Mouse (Mus musculus) liver (tissue): ENCODE data around the gene Ssr4.
"Not testable (repeated sequence)": the region's sequence is repeated elsewhere in the genome, so short reads cannot be mapped to it uniquely, and the experiment has no call there.

Source experiments
- DNase-seq: peaks from one replicate; pipeline ENCODE4 v3.0.0-alpha.2; 2020; ENCODE audit warnings: mixed read lengths

Gene Ssr4

GRCm38 (mm10) chrX:73786364-73787224 lies at the start of gene Ssr4, which contains the start of gene Idh3g:
TSS of gene Ssr4 (plus strand) at chrX:73787028.
TSS of gene Idh3g (minus strand) at chrX:73786897.
- DNase-seq: peak; percentile 90

GRCm38 (mm10) chrX:73738155-73738554 lies 48.7 kb upstream of the Ssr4 start:
- no peak for DNase-seq

- DNase-seq: no peak
Measured at GRCm38 (mm10) chrX:73739151-73739550, 47.7 kb upstream of the Ssr4 start.

GRCm38 (mm10) chrX:73739841-73740240 lies 47.0 kb upstream of the Ssr4 start:
- DNase-seq: not testable (repeated sequence)

- DNase-seq: no peak
Measured at GRCm38 (mm10) chrX:73744774-73745481, 41.9 kb upstream of the Ssr4 start.

- DNase-seq: no peak
Measured at GRCm38 (mm10) chrX:73748977-73749376, 37.9 kb upstream of the Ssr4 start.

- no peak for DNase-seq
Measured at GRCm38 (mm10) chrX:73756334-73757140, 30.3 kb upstream of the Ssr4 start, which contains the start of gene Plxnb3. TSS of gene Plxnb3 (plus strand) at chrX:73757090.

GRCm38 (mm10) chrX:73758611-73759290 lies 28.1 kb upstream of the Ssr4 start:
- DNase-seq: no peak

GRCm38 (mm10) chrX:73765311-73765710 lies 21.5 kb upstream of the Ssr4 start:
- peak; percentile 22 for DNase-seq

- peak; percentile 21 for DNase-seq
Measured at GRCm38 (mm10) chrX:73767267-73767666, 19.6 kb upstream of the Ssr4 start.

- no peak for DNase-seq
Measured at GRCm38 (mm10) chrX:73774168-73774760, 12.6 kb upstream of the Ssr4 start, which contains the start of gene Srpk3. TSS of gene Srpk3 (plus strand) at chrX:73774405.

- DNase-seq: no peak
Measured at GRCm38 (mm10) chrX:73774802-73775483, 11.9 kb upstream of the Ssr4 start.

GRCm38 (mm10) chrX:73782227-73782626 lies 4.6 kb upstream of the Ssr4 start:
- DNase-seq: no peak

- DNase-seq: no peak
Measured at GRCm38 (mm10) chrX:73785666-73786065, 1.2 kb upstream of the Ssr4 start.

GRCm38 (mm10) chrX:73787225-73787558 lies 364 bp downstream of the Ssr4 start:
- DNase-seq: no peak

GRCm38 (mm10) chrX:73788501-73788900 lies 1.7 kb downstream of the Ssr4 start:
- no peak for DNase-seq

GRCm38 (mm10) chrX:73793039-73793438 lies 6.2 kb downstream of the Ssr4 start:
- DNase-seq: no peak

GRCm38 (mm10) chrX:73793505-73793904 lies 6.7 kb downstream of the Ssr4 start:
- DNase-seq: no peak

- DNase-seq: no peak
Measured at GRCm38 (mm10) chrX:73797511-73797910, 10.7 kb downstream of the Ssr4 start.

GRCm38 (mm10) chrX:73798502-73798901 lies 11.7 kb downstream of the Ssr4 start:
- DNase-seq: peak; percentile 70

GRCm38 (mm10) chrX:73805814-73806213 lies 19.0 kb downstream of the Ssr4 start:
- no peak for DNase-seq
